Mouse (Mus musculus) heart, embryonic 14.5 days (tissue): ENCODE measurements at regions not wholly inside any gene's neighbourhood (a gene's known extent, or its start where the extent isn't known, plus 50 kb on each side); places are given as distances from the start of the nearest gene placed in this dataset.

ENCODE experiments used
- ATAC-seq: fragments of 200-750 bp; cut with Nextera tagmentation; 2 replicates; pipeline ENCODE4 v1.8.0; 2017; ENCODE audit warnings: low read depth, moderate TSS enrichment; ENCODE audit not compliant: insufficient number of reproducible peaks, insufficient read depth, low FRiP score
- H3K27ac ChIP-seq, 2 experiments: fragments of 200-500 bp in 1 of 2; fragments of 300-500 bp in 1 of 2; sonication (generic) in 1 of 2; replicated peaks in 1 of 2; 2 replicates each; pipeline ENCODE4 v1.5.1; 2012 to 2014; ENCODE audit warnings: low read depth in 2 of 2, low read length in 2 of 2, control low read depth in 1 of 2, mild to moderate bottlenecking in 1 of 2, mixed read lengths in 1 of 2; ENCODE audit not compliant: control insufficient read depth in 1 of 2, insufficient read depth in 1 of 2
- H3K27me3 ChIP-seq: fragments of 300-500 bp; sonication (generic); 2 replicates; pipeline ENCODE4 v1.6.1; 2014; ENCODE audit warnings: mild to moderate bottlenecking, low read length, control low read depth; ENCODE audit not compliant: control insufficient read depth, insufficient read depth
- H3K36me3 ChIP-seq: fragments of 300-500 bp; sonication (generic); 2 replicates; pipeline ENCODE4 v1.6.1; 2014; ENCODE audit warnings: mild to moderate bottlenecking, control low read depth, low read length, mixed read lengths; ENCODE audit not compliant: control insufficient read depth, insufficient read depth
- H3K4me1 ChIP-seq, 2 experiments: fragments of 200-500 bp in 1 of 2; fragments of 300-500 bp in 1 of 2; sonication (generic) in 1 of 2; 2 replicates each; pipeline ENCODE4 v1.6.1; 2012 to 2014; ENCODE audit warnings: low read length in 2 of 2, control low read depth in 1 of 2, mixed read lengths in 1 of 2; ENCODE audit not compliant: control insufficient read depth in 2 of 2, insufficient read depth in 2 of 2
- H3K4me2 ChIP-seq: fragments of 300-500 bp; sonication (generic); 2 replicates; pipeline ENCODE4 v1.6.1; 2014; ENCODE audit warnings: mild to moderate bottlenecking, low read length
- H3K4me3 ChIP-seq, 2 experiments: fragments of 200-500 bp in 1 of 2; fragments of 300-500 bp in 1 of 2; sonication (generic) in 1 of 2; 2 replicates each; pipeline ENCODE4 v1.5.1; 2012 to 2014; ENCODE audit warnings: low read length in 2 of 2, mild to moderate bottlenecking in 2 of 2, control low read depth in 1 of 2, low read depth in 1 of 2, moderate library complexity in 1 of 2; ENCODE audit not compliant: control insufficient read depth in 1 of 2, insufficient read depth in 1 of 2
- H3K9ac ChIP-seq: fragments of 300-500 bp; sonication (generic); 2 replicates; pipeline ENCODE4 v1.6.1; 2014; ENCODE audit warnings: mild to moderate bottlenecking, low read length
- H3K9me3 ChIP-seq: fragments of 300-500 bp; sonication (generic); 2 replicates; pipeline ENCODE4 v1.6.1; 2016; ENCODE audit warnings: low read length, control low read depth; ENCODE audit not compliant: control insufficient read depth
- WGBS: fragments of 180-500 bp; shearing (Covaris S2); extraction: QIAGEN DNeasy Blood & Tissue Kit; methylation state at CpG from one replicate; pipeline ENCODE4 v1.1.7; 2014; 5-methylcytosine and 5-hydroxymethylcytosine counted together

- Histone ChIP-seq H3K27me3 (no peaks in the 10 kb centered on the region), H3K4me1 (no peaks in the 10 kb centered on the region), H3K9me3 (no peaks in the 10 kb centered on the region), H3K4me3 (no peak overlapping the region), H3K27ac (no peak overlapping the region), H3K9ac (no peak overlapping the region), H3K4me2 (no peak overlapping the region), H3K36me3 (no peaks in the 10 kb centered on the region)
- 73% methylated on average over 4 of the region's 4 CpGs for WGBS
- ATAC-seq = no peak
These were observed 154.4 kb downstream of the Cxxc4 start for GRCm38 (mm10) chr3:134390472-134391336.

- no peak for ATAC-seq
- Histone ChIP-seq H3K36me3 (no peaks in the 10 kb centered on the region), H3K9me3 (no peaks in the 10 kb centered on the region), H3K4me3 (no peak overlapping the region), H3K4me1 (no peaks in the 10 kb centered on the region), H3K9ac (no peak overlapping the region), H3K27me3 (no peaks in the 10 kb centered on the region), H3K4me2 (no peak overlapping the region), H3K27ac (no peak overlapping the region)
- WGBS = 63% methylated on average over 4 of the region's 4 CpGs
These were observed 164.3 kb downstream of the Cxxc4 start for GRCm38 (mm10) chr3:134400395-134401090.

GRCm38 (mm10) chr3:134415606-134416328 is 179.5 kb downstream of the Cxxc4 start:
- Histone ChIP-seq H3K27ac (no peak overlapping the region), H3K9ac (no peak overlapping the region), H3K9me3 (no peaks in the 10 kb centered on the region), H3K27me3 (no peaks in the 10 kb centered on the region), H3K4me3 (no peak overlapping the region), H3K4me2 (no peak overlapping the region), H3K4me1 (no peaks in the 10 kb centered on the region), H3K36me3 (no peaks in the 10 kb centered on the region)
- WGBS = 67% methylated on average over 17 of the region's 17 CpGs
- ATAC-seq = no peak

GRCm38 (mm10) chr3:134427633-134428032 is 191.3 kb downstream of the Cxxc4 start:
- H3K9ac ChIP-seq = no peak overlapping the region
- H3K27me3 ChIP-seq = no peaks in the 10 kb centered on the region
- ATAC-seq = no peak
- H3K4me2 ChIP-seq = no peak overlapping the region
- H3K36me3 ChIP-seq = no peaks in the 10 kb centered on the region
- H3K4me1 ChIP-seq = no peaks in the 10 kb centered on the region
- WGBS = 79% methylated on average over 3 of the region's 3 CpGs
- no peaks in the 10 kb centered on the region for H3K9me3 ChIP-seq
- no peak overlapping the region for H3K27ac ChIP-seq
- no peak overlapping the region for H3K4me3 ChIP-seq

GRCm38 (mm10) chr3:134466611-134467010 is 230.3 kb downstream of the Cxxc4 start:
- no peak for ATAC-seq
- Histone ChIP-seq H3K9me3 (no peaks in the 10 kb centered on the region), H3K27ac (no peak overlapping the region), H3K36me3 (no peaks in the 10 kb centered on the region), H3K27me3 (no peaks in the 10 kb centered on the region), H3K4me1 (no peaks in the 10 kb centered on the region), H3K4me2 (no peak overlapping the region), H3K9ac (no peak overlapping the region), H3K4me3 (no peak overlapping the region)
- 83% methylated on average over 1 of the region's 1 CpGs for WGBS

- no peak overlapping the region for H3K4me3 ChIP-seq
- H3K9ac ChIP-seq = no peak overlapping the region
- no peak for ATAC-seq
- no peak overlapping the region for H3K4me2 ChIP-seq
- no peaks in the 10 kb centered on the region for H3K4me1 ChIP-seq
- no peaks in the 10 kb centered on the region for H3K27me3 ChIP-seq
- H3K9me3 ChIP-seq = no peaks in the 10 kb centered on the region
- no peaks in the 10 kb centered on the region for H3K36me3 ChIP-seq
- no peak overlapping the region for H3K27ac ChIP-seq
- 45% methylated on average over 2 of the region's 2 CpGs for WGBS
These were observed 251.0 kb downstream of the Cxxc4 start for GRCm38 (mm10) chr3:134487280-134487679.

GRCm38 (mm10) chr3:134489966-134490543 is 253.8 kb downstream of the Cxxc4 start:
- no peaks in the 10 kb centered on the region for H3K36me3 ChIP-seq
- H3K4me2 ChIP-seq = no peak overlapping the region
- no peaks in the 10 kb centered on the region for H3K27me3 ChIP-seq
- no peaks in the 10 kb centered on the region for H3K9me3 ChIP-seq
- H3K27ac ChIP-seq = no peak overlapping the region
- H3K4me1 ChIP-seq = no peaks in the 10 kb centered on the region
- no peak overlapping the region for H3K4me3 ChIP-seq
- no peak for ATAC-seq
- no peak overlapping the region for H3K9ac ChIP-seq
- 84% methylated on average over 5 of the region's 5 CpGs for WGBS
